Mouse (Mus musculus): ENCODE data around the gene Ncam1.

- peak; percentile 60 for TF ChIP-seq POLR2A (IDR thresholded peaks at IDR 0.05; ENCODE audit: insufficient read depth, low read depth, low read length)
- TF ChIP-seq CTCF (IDR thresholded peaks at IDR 0.05; ENCODE audit: insufficient read depth, low read depth, low read length), result no peak
Measured at GRCm38 (mm10) chr9:49798806-49799205, at the start of gene Ncam1.

All from olfactory bulb, adult 2 months (tissue).